Mouse (Mus musculus): ENCODE results near the gene Pde1c.

Pde1c gene

DNA sequence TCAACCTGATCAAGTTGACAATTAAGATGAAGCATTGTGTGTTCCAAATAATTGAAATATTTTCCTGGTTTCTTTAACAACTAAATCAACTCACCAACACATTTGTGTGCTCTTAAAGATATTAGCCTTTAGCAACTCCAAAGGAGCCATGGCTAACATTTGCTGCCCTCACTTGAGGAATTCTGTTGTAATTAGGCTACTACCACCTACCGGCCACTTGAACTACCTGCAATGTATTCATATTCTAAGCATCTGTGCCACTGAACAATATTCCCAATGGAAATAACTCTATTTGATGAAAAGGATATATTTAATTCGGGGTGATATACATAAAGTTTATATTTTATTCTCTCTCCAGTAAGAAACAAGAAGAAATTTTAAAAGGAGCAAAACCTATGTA lies 121.0 kb downstream of the Pde1c start:
- no peak for DNase-seq (ENCODE audit: low spot score in 2 of 2)

DNA sequence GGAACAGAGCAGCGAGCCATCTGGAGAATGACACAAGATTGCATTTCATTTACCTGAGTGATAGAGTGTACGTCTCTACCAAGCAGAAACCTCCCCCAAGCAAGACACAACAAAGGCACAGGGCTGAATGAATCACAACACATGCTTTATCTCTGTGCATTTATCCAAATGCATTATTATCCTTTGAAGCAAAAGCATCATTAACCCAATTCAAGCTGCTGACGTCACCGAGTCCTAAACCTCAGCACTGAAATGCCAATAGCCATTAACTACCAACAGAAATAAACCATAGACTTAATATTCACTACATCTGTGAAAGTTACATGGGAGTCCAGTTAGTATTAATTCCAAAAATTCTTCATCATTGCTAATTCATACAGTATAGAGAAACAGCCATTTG lies 127.4 kb downstream of the Pde1c start:
- DNase-seq (ENCODE audit: low spot score in 2 of 2): no peak

DNA sequence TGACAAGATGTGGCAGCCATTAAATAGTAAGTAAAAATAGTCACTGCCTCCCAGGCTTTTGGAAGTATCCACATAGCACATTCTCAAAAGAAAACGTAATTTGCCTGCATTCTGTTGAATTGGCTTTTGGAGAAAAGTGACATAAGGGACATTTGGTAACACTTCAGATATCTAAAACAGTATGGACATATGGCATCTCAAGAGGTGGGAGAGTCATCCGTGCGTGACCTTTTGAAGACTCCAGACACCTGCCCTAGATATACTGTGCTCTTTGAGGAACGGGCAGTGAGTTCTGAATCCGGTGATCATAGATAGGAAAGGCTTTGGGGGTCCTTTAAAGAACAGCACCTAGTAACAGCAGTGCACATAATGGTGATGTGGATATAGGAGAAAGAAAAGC lies 143.1 kb downstream of the Pde1c start:
- DNase-seq (ENCODE audit: low spot score in 2 of 2): no peak

DNA sequence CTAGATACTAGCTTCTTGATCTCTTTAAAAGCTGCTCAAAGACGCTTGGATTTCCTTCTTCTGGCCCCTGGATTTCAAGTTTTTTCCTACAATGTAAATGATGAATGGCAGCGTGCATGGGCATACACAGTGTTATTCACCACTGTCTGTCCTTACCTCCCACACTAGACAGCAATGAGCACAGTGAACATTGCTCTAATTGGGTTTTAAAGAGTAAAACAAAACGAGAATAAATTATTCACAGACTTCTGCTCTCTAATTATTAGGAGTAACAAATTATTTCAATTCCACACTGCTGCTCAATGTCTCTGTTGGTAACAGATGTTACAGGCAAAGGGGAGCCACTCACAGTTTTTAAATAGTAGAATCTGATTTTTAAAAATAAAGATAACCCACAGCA lies 146.0 kb downstream of the Pde1c start:
- DNase-seq (ENCODE audit: low spot score in 2 of 2): no peak

DNA sequence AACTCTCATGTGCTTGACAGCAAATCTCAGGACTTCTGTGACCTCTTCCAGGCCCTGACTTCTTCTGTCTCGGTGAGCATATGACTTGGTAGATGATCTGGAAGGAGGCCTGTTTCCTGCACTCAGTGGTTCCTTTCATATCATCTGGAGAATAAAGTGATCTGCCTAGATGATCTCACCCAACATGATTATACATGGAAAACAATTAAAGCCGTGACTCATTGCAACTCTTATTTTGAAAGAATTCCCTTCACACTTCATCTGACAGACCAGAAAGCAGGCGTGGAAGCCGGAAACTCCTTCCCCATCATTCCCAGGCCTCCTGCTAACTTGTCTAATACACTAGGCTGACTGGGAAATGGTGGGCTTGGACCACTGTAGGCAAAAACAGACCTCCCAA lies 152.7 kb downstream of the Pde1c start:
- no peak for DNase-seq (ENCODE audit: low spot score in 2 of 2)

DNA sequence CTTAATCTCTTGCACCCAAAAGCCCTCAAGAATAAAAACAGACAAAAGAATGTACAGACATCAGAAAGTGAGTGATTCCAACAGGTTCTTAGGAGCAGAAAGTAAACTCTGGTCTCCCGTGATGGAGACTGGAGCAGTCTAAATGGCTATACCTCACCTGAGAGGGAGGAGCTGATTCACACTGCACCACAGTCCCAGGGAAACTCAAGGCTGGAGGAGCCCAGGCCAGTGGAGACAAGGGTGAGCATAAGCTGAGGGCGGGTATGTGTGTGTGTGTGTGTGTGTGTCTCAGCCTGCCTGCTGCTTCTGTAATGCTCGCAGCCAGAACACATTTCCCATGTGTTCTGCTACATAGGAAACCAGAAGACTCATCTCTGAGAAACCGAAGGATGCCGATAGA lies 179.7 kb downstream of the Pde1c start:
- no peak for DNase-seq (ENCODE audit: low spot score in 2 of 2)

DNA sequence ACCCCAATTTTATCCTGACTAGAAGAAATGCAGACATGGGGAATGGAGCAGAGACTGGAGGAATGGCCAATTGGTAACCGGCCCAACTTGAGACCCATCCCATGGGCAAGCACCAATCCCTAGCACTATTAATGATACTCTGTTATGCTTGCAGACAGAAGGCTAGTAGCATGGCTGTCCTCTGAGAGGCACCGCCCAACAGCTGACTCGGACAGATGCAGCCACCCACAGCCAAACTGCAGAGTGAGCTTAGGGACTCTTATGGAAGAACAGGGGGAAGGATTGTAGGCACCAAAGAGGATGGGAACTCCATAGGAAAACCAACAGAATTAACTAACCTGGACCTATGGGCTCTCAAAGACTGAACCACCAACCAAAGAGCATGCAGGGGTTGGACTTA lies 192.5 kb downstream of the Pde1c start:
- no peak for DNase-seq (ENCODE audit: low spot score in 2 of 2)

DNA sequence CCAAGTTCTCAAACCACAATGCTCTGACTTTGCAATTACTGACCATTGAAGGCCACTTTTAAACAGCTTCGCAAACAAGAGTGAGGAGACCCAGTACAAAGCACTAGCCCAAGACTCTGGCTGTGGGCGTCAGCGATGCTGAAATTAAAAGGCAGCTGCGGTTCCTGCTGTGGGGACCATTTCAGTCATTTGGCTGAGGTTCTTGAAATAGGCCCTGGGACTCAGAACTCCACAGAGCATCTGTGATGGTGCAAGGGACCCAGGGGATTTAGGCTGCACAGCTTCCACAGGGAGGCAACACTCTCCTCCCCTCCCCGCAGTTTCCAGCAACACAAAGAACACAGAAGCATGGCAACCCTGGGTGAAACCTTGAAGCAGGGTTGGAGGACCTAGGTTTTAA lies 194.7 kb downstream of the Pde1c start:
- DNase-seq (ENCODE audit: low spot score in 2 of 2): no peak

DNA sequence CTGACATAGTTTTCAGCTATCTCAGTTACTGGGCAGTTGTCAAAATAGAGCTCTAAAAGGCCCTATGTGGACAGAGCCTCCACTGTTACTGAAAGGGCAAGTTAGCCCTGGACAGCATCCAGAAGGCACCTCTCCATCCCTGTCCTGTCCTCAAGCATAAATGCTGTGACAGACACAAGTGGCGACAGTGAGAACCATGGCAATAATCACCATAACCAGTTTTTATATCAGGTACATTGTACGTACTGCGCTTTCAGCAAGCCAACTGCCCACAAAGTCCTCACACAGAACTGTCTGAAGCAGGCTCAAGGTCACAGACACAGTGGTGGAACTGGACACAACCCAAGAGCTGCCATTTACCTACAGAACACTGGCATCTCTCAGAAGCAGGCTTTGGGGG lies 195.2 kb downstream of the Pde1c start:
- DNase-seq (ENCODE audit: low spot score in 2 of 2): no peak

DNA sequence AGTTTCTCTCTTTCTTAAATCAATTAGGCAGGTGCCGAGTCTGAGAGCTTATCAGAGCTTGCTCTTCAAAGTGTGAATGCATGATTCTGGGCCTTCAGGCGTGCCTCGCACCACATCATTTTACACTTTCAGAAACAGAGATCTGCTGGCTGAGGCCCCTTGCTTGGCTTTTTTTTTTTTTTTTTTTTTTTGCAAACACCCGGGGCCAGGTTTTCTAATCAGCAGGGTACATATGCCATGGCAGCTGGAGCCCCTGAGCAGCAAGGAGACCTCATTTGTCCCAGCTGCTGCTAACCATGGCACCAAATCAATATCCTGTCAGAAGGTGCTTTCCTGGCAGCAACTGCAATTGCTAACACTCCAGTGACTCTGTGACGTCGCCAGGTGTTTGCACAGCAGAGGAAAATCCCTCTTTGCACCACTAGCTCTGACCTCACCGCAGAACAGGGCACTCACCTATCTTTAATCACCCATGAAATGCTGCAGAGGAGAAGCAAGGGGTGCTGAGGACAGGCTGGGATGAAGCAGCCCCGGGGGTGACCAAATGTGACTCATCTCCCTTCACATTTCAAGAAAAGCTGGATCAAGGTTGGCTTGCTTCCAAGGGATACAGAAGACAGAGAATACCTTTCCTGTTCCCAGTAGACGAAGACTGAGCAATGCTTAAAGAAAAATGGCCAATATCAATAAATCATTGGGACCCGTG lies 195.7 kb downstream of the Pde1c start:
- DNase-seq (ENCODE audit: low spot score in 2 of 2): no peak

DNA sequence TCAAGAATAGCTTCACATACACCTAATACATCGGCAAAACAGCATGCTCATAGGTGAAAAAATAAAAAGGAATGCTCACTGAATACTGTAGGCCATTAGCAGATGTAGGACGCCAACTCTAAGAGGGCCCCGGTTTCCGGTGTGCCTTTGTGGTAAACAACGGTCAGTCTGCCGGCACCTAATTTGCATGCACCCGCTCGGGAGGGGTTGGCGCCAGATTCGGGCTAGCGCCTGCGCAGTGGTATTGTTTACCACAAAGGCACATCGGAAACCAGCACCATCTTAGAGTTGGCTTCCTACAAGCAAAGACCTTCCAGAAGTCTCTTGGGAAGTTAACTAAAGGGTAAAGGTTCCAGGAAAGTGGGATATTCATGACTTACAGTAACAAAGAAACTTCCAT lies 199.4 kb downstream of the Pde1c start:
- no peak for DNase-seq (ENCODE audit: low spot score in 2 of 2)

DNA sequence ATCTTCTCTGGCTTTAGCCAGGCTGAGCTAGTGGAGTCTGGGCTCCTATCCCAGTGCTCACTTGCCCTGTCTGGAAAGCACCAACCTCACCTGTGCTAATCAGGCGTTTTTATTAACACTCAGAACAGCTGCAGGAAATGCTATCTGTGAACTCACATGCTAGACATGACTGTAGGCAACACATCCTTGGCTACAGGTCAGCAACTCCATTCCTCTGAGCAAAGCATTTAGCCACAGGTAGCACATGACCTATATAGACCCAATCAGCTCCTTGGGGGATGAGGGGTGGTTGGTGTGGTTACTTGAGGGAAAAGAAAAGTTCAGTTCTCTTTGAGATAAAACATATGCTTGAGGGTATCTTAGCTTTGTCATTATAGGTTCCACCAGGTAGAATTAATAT lies 200.8 kb downstream of the Pde1c start:
- DNase-seq (ENCODE audit: low spot score in 2 of 2): no peak

DNA sequence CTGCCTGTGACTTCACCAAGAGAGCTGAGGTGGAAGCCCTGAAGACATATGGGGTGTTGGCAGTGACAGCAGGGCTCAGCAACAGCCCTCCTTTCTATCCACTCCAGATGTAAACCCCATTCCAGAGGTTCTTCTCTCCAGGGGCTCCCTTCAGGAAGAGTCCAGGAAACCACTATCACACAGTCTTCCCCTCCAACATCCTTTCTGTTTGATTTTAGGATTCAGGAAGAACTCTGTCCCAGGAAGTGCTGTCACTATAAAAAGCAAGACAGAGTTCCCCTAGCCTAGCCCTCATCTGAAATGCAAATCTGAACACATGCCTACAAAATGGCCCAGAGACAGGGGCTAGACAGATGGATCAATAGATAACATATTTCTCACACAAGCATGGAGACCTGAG lies 201.6 kb downstream of the Pde1c start:
- DNase-seq (ENCODE audit: low spot score in 2 of 2): no peak

DNA sequence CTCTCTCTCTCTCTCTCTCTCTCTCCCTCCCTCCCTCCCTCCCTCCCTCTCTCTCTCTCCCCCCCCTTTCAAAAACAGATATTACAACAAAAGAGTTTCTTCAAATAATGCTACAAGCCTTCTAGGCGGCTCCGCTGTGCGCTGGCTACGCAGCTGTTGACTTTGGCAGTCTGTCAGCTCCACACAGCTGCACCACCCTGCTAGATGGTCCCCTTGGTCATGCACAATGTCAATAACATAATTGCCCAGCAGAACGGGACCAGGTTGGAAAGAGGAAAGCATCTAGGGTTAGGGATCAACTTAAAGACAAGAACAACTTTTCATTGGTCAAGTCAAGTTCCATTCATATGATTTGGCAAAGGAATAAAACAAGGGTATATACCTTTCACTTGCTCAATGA lies 206.3 kb downstream of the Pde1c start:
- DNase-seq (ENCODE audit: low spot score in 2 of 2): no peak

DNA sequence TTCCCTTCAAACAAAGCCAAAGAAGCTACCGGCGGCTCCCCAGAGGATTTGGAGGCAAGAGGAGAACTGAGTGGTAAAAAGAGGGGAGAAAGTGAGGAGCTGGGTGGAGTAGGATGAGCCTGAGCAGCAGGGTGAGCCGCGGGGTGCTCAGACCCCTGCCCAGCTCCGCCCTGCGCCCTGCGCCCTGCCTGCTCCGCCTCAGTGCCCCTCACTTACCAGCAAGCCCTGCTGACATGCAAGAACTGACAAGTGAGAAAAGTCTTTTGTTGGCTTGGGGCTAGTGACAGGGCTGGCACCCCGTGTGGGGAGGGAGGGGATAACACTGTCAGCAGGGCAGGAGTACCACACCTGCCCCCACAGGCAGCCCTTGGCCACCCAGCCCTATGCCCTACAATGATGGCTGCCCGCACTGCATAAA lies 206.8 kb downstream of the Pde1c start:
- peak in 1 of 2 experiments; percentile 3 for DNase-seq (ENCODE audit: low spot score in 2 of 2)

DNA sequence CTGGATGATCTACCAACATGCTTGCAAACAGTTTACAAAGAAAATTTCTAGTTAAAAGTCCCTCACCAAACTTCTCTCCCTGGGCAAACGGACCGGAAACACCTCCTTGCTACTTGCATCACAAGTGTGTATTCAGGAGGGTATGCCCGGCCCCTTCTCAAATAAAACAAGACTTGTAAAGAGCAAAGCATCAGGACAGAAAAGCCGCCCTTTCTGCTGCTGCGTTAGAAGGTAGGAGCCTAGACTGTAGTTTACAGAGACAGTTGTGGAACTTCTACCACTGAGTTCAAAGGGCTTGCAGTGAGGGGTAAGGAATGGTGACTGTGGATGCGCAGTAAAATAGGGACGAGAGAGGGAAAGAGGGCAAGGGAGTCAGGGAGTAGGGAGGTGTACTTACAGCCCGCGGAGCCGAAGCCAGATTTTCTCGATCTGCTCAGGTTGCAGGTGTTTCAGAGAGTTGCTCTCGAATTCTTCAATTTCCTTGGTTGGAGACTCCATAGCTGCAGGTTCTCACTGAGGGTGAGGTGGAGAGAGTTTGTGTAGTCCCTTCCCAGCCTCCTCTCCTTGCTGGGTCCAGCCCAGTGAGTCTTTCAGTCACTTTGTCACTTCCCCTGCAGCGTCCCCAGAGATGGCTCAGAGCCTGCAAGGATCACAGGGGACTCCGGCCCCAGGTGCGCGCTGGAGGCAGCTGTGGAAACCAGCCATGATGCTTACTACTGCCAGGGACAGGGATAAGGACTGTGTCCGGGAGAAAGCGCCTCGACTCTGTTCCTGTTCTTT lies 207.4 kb downstream of the Pde1c start:
- DNase-seq (ENCODE audit: low spot score in 2 of 2): no peak

DNA sequence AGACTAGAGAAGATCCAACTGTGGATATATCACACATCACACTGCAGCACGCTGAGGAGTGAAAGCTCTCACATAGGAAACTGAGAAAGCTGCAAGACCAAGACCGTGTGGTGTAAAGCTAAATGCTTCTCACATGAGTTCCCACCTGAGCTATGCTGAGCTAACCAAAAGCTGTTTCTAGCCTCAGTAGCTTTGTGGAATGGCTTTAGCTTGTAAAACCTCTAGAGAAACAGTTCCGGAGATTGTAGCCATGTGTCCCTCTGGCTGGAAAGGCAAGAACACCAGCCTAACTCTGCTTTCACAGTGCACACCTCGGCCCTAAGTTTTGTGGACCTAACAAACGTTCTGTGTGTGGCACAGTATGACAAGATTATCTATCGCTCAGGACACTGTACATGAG lies 208.8 kb downstream of the Pde1c start:
- no peak for DNase-seq (ENCODE audit: low spot score in 2 of 2)

DNA sequence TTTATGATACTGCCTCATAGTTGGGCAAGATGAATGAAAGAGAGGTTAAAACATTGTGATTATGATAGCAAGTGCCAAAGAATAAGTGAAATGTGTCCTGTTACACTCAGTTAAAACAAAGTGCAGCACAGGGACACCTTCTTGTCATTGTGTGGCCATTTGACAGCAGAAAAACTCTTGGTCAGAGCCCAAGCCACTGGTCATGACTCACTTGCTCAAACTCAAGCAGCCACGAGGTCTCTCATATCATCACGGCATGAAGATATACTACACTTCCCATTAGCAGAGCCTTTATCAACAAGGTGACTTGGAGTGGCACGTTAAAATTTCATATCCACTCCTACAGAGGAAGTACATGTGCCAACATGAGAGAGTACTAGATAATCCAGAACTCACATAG lies 209.8 kb downstream of the Pde1c start:
- DNase-seq (ENCODE audit: low spot score in 2 of 2): no peak

DNA sequence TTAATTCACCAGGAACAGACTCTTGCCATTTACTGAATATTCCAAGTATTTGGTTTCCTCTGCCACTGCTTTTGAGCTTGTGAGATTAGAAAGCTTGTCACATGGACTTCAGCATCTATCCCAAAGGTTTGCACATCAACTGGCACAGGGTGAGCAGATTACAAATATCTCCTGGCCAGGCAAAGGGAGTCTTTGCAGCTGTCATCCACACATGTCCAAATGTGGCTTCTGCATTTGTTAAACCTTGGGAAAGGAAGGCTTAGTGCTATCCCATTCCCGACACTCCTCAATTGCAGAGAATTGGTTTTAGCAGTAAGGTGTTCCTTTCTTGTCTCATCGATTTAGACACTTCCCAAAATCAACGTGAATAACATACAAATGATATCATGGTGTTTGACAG lies 221.7 kb downstream of the Pde1c start:
- DNase-seq (ENCODE audit: low spot score in 2 of 2): no peak

DNA sequence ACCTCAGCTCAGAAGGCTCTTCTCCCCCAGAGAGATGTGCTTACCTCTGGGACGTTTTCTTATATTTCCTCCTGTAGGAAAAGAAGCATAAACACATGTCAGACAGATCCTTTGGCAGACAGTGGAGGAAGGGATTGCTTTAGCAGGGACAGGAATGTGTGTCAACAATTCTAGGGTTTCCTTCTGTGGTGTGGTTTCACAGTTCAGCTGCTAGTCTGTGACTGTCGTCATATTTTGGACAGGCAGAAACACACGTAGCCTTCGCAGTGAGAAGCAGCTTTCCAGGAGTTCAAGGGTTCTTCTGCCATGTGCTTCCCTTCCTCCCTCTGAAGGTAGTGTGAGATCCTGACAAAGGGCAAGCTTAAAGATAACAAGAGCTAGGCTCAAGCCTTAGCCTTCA lies 223.8 kb downstream of the Pde1c start:
- DNase-seq (ENCODE audit: low spot score in 2 of 2): no peak

DNA sequence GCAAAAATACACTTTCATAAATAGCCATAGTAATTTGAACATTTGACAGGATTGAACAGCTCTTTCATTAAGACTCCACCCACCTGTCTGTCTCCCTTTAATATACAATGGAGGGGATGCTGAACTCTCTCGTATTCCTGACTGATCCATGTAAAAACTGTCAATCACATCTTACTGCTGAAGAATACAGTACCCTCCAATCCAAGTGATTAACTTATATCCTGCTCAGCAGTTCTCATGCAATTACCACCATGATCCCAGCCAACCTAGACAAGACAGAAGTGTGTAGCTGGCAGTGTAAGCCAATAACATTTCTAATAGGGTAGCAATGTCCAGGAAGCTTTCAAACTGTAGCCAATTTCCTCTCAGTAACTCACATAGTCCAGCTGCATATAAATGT lies 226.9 kb downstream of the Pde1c start:
- DNase-seq (ENCODE audit: low spot score in 2 of 2): no peak

DNA sequence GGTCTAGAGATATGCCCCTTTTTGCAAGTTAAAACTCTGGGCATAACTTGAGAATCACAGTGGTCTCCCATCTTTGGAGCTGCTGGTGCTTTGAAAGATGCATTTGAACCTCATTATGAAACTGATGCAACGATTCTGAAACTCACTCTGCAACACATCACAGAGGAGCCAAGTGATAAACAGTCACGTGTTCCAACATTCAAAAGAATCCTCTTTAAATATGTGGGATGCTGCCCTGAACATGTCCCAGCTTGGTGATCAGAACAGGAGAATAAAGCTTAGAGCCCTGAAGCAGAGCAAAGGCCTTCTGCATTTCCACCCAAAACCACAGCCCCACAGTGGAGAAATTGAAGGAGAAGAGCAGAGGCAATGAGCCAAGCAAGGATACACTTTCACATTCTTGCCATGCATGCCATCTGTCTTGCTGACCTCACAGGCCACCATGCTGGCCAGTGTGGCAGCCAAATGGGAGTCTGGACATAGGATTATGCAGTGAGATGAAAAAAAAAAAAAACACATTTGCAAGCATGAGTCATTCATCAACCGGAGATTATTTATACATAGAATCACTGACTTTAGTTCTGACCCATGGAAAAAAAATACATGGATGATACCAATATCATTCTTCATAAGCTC lies 233.0 kb downstream of the Pde1c start:
- DNase-seq (ENCODE audit: low spot score in 2 of 2): no peak

DNA sequence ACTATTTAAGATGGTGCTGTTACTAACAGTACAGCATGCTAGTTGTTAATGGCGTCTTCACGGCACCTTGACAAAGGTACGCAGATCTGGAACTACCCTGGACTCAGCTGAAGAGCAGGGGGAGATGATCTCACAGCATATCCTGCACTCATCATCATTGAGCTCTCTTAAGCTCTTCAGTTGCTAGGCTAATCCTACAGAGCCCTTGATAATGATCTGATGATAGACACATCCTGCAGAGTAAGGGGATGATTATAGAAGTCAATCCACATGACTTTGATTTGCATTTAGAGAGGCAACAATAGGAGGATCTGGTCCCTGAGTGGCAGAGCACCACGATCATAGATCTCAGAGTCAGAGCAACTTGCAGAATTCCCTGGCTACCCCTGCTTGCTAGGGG lies 236.8 kb downstream of the Pde1c start:
- DNase-seq (ENCODE audit: low spot score in 2 of 2): no peak

Data from thymus, postnatal 10 days (tissue).